Mouse (Mus musculus) cerebellum, adult 2 months (tissue): Measurements from ENCODE around the gene Nhp2. TPM values are rescaled to one million over a fixed set of nuclear protein-coding genes. Genes with fewer than 3 reads are reported as not detected.
"Not testable (repeated sequence)": the region's sequence is repeated elsewhere in the genome, so short reads cannot be mapped to it uniquely, and the experiment has no call there.

Experiments
- DNase-seq, 2 experiments: peaks; one replicate each; pipeline ENCODE4 v3.0.0; 2021
- H3K27ac ChIP-seq: fragments of 200-500 bp; 2 replicates; pipeline ENCODE4 v1.5.1; 2012; ENCODE audit warnings: low read length, control low read depth, inconsistent platforms; ENCODE audit not compliant: insufficient read depth
- H3K27me3 ChIP-seq: fragments of 200-500 bp; 2 replicates; pipeline ENCODE4 v1.6.1; 2012; ENCODE audit warnings: inconsistent platforms, mild to moderate bottlenecking, low read length, moderate library complexity; ENCODE audit not compliant: control insufficient read depth, insufficient read depth
- H3K4me1 ChIP-seq: fragments of 200-500 bp; 2 replicates; pipeline ENCODE4 v1.6.1; 2011; ENCODE audit warnings: low read length; ENCODE audit not compliant: control insufficient read depth, insufficient read depth
- H3K4me3 ChIP-seq: fragments of 200-500 bp; replicated peaks from 2 replicates; pipeline ENCODE3; 2011; ENCODE audit warnings: mild to moderate bottlenecking, low read depth, low read length, control low read depth; ENCODE audit not compliant: insufficient read depth
- CTCF ChIP-seq: fragments of 200-500 bp; IDR thresholded peaks from 2 replicates; pipeline ENCODE4 v1.5.1; 2011; ENCODE audit warnings: low read depth, mild to moderate bottlenecking, control low read depth, low read length, moderate library complexity, borderline replicate concordance; ENCODE audit not compliant: insufficient read depth
- POLR2A ChIP-seq: fragments of 200-500 bp; IDR thresholded peaks from 2 replicates; pipeline ENCODE4 v1.6.1; 2011; ENCODE audit warnings: low read length, control low read depth, borderline replicate concordance; ENCODE audit not compliant: insufficient read depth
- WGBS: fragments of 180-500 bp; shearing (Covaris S2); methylation state at CpG from one replicate; pipeline ENCODE4 v1.1.7; 2018; 5-methylcytosine and 5-hydroxymethylcytosine counted together
- polyA plus RNA-seq: library from polyadenylated mRNA; depleted of rRNA; stranded (reverse); fragments of >200 nt; gene quantifications from 2 replicates; pipeline ENCODE4 v1.2.3, GENCODE M21; 2012

The Nhp2 gene
- polyA plus RNA-seq, 1 experiment, result 48.4 TPM

DNA sequence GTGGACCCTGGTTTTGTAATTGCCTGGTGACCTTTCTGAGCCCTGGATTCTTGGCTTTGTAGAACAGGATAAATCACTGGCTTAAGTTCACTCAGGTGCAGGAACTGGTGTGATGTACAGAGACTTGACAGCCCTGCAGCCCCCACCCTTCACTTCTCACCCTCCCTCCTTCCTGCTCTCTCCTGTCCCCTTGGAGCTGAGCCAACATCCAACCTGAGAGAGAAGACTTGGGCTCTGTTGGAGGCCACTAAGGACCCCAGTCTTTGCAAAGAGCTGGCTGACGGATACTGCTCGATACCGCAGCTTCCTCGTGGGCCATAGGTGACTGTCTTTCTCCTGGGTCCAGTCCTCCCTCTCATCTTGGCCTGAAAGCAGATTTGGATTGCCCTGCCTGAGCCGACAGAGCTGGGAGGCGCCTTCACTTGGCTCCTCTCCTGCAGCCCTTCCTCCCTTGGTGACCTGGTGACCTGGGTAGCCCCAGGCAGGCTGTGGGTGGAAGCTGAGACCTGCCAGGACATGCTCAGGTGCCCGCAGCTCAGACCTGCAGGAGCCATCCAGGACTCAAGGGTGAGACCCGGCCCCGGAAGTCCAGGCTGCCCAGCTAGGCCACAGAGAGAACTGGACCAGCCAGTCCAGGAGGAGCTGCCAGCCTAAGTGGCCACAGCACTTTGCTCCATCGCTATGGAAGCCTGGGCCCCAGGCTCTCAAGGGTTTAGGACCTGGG is 37.4 kb downstream of the Nhp2 start:
- no peak for TF ChIP-seq POLR2A
- no peak for TF ChIP-seq CTCF
- H3K27ac ChIP-seq, result no peak overlapping the region
- WGBS, result 70% methylated on average over 10 of the region's 10 CpGs
- no peak for DNase-seq
- no peaks in the 10 kb centered on the region for H3K4me1 ChIP-seq
- no peaks in the 10 kb centered on the region for H3K27me3 ChIP-seq
- H3K4me3 ChIP-seq, result no peak overlapping the region

GRCm38 (mm10) chr11:51658291-51658690 is 38.8 kb downstream of the Nhp2 start:
- TF ChIP-seq CTCF (no peak), POLR2A (no peak)
- Histone ChIP-seq H3K27ac (no peak overlapping the region), H3K27me3 (no peaks in the 10 kb centered on the region), H3K4me3 (no peak overlapping the region), H3K4me1 (no peaks in the 10 kb centered on the region)
- WGBS, result 69% methylated on average over 7 of the region's 7 CpGs
- DNase-seq, result no peak

GRCm38 (mm10) chr11:51658705-51659104 is 39.2 kb downstream of the Nhp2 start:
- Histone ChIP-seq H3K27me3 (no peaks in the 10 kb centered on the region), H3K4me1 (no peaks in the 10 kb centered on the region), H3K4me3 (no peak overlapping the region), H3K27ac (no peak overlapping the region)
- TF ChIP-seq CTCF (no peak), POLR2A (no peak)
- DNase-seq, result no peak
- WGBS, result 29% methylated on average over 6 of the region's 6 CpGs

- H3K4me1 ChIP-seq, result no peaks in the 10 kb centered on the region
- DNase-seq, result no peak
- H3K4me3 ChIP-seq, result no peak overlapping the region
- H3K27me3 ChIP-seq, result no peaks in the 10 kb centered on the region
- TF ChIP-seq CTCF (no peak), POLR2A (no peak)
- no peak overlapping the region for H3K27ac ChIP-seq
- WGBS, result 48% methylated on average over 16 of the region's 16 CpGs
These were observed 42.4 kb downstream of the Nhp2 start for GRCm38 (mm10) chr11:51661867-51662365.

DNA sequence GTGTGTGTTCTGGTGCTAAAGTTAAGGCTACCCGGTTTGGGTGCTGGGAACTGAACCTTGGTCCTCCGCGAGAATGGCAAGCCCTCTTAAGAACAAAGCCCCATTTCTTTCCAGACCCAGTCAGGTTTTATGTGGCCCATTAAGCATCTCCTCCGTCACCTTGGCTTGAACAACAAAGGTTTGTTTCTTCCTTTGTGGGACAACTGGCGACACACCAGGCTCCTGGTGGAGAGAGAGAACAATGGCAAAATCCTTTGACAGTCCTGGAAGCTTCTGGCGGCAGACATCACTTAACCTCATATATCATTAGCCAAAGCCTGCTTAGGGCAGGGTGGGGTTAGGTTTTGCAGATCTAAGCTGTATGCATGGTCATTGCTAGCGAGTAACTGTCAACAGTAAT is 43.1 kb downstream of the Nhp2 start:
- TF ChIP-seq CTCF, result no peak
- TF ChIP-seq POLR2A, result no peak
- Histone ChIP-seq H3K27ac (no peak overlapping the region), H3K27me3 (no peaks in the 10 kb centered on the region), H3K4me3 (no peak overlapping the region), H3K4me1 (no peaks in the 10 kb centered on the region)
- 76% methylated on average over 7 of the region's 7 CpGs for WGBS
- no peak for DNase-seq

DNA sequence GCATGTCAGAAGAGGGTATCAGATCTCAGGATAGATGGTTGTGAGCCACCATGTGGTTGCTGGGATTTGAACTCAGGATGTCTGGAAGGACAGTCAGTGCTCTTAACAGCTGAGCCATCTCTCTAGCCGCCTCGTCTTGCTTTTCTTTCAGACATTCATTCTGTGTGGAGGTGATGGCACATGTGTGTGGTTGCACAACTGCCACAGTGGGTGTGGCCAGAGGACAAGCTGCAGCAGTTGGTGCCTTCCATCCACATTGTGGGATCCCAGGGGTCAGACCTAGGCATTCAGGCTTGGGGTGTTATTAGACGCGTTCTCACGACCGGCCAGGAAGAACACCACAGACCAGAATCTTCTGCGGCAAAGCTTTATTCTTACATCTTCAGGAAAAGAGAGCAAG is 45.2 kb downstream of the Nhp2 start:
- 90% methylated on average over 7 of the region's 7 CpGs for WGBS
- not testable (repeated sequence) for H3K4me1 ChIP-seq

DNA sequence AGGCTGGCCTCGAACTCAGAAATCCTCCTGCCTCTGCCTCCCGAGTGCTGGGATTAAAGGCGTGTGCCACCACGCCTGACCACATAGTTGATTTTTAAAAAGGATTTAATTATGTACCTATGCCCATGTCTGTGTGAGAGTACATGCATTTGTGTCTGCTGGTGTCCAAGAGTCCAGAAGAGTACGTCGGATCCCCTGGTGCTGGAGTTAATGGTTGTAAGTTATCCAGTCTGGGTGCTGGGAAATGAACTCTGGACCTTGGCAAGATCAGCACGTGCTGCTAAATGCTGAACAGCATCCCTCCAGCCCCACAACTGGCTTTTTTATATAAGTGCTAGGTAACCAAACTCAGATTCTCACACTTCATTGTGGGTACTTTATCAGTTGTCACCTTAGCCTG is 51.3 kb downstream of the Nhp2 start:
- Histone ChIP-seq H3K4me1 (no peaks in the 10 kb centered on the region), H3K27ac (no peak overlapping the region), H3K27me3 (no peaks in the 10 kb centered on the region), H3K4me3 (no peak overlapping the region)
- DNase-seq, result no peak
- TF ChIP-seq POLR2A (no peak), CTCF (no peak)
- WGBS, result 95% methylated on average over 7 of the region's 7 CpGs

More for the DNA sequence above, 45.2 kb downstream of the Nhp2 start:
- not testable (repeated sequence) for H3K27ac ChIP-seq, DNase-seq, H3K4me3 ChIP-seq, H3K27me3 ChIP-seq

- no peak for DNase-seq
- H3K4me3 ChIP-seq, result no peak overlapping the region
- WGBS, result 66% methylated on average over 2 of the region's 2 CpGs
- no peaks in the 10 kb centered on the region for H3K4me1 ChIP-seq
- H3K27me3 ChIP-seq, result no peaks in the 10 kb centered on the region
- TF ChIP-seq POLR2A (no peak), CTCF (no peak)
- no peak overlapping the region for H3K27ac ChIP-seq
These were observed 51.8 kb downstream of the Nhp2 start for GRCm38 (mm10) chr11:51671376-51671775.
